Mouse (Mus musculus): Measurements from ENCODE around the gene Btla. TPM values are rescaled to one million over a fixed set of nuclear protein-coding genes. Genes with fewer than 3 reads are reported as not detected.

Btla gene
- polyA plus RNA-seq, 1 experiment from 2014 or later: 0.13 TPM

DNA sequence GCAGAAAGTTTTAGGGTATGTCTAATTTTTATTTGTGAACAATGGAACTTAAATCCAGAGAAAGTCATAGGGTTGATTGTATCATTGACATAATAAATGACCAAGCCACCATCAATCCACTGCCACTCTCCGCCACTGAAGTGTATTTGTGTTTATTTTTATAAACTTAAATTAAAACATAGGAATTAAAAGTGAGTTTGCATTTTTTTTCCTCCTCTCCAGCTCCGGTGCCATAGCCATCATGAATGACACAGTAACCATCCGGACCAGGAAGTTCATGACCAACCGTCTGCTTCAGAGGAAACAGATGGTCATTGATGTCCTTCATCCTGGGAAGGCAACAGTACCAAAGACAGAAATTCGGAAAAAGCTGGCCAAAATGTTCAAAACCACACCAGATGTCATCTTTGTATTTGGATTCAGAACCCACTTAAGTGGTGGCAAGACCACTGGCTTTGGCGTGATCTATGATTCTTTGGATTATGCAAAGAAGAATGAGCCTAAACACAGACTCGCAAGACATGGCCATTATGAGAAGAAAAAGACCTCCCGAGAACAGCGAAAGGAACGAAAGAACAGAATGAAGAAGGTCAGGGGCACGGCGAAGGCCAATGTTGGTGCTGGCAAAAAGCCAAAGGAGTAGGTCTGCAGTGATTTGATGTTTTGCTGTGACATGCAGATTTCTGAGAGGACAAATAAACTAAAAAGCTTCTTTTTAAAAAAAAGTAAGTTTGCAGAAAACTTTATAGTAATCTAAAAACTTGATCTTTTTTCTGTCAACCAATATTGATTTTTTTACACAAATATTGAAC is 19.1 kb upstream of the Btla start:
- ATAC-seq (ENCODE audit: insufficient read depth): no peak
- H3K4me3 ChIP-seq (ENCODE audit: low read depth, low read length): no peak overlapping the region
- WGBS: 67% methylated on average over 12 of the region's 12 CpGs

GRCm38 (mm10) chr16:45222016-45222415 is 2.1 kb upstream of the Btla start:
- no peaks in the 10 kb centered on the region for H3K27me3 ChIP-seq (ENCODE audit: insufficient read depth, low read length)
- H3K4me3 ChIP-seq (ENCODE audit: low read depth, low read length): no peak overlapping the region
- ATAC-seq (ENCODE audit: insufficient read depth): no peak
- H3K36me3 ChIP-seq (ENCODE audit: insufficient read depth): no peaks in the 10 kb centered on the region
- no peak overlapping the region for H3K9ac ChIP-seq
- no peaks in the 10 kb centered on the region for H3K4me1 ChIP-seq (ENCODE audit: insufficient read depth)
- H3K9me3 ChIP-seq (ENCODE audit: low read depth, low read length): no peaks in the 10 kb centered on the region
- 73% methylated on average over 2 of the region's 2 CpGs for WGBS
- H3K27ac ChIP-seq (ENCODE audit: low read depth): no peak overlapping the region
- no peak for DNase-seq
- no peak for TF ChIP-seq CTCF (IDR thresholded peaks at IDR 0.05; ENCODE audit: low read depth)
- H3K4me2 ChIP-seq: no peak overlapping the region

More for the DNA sequence above, 19.1 kb upstream of the Btla start:
- TF ChIP-seq CTCF (IDR thresholded peaks at IDR 0.05; ENCODE audit: low read depth): no peak
- Histone ChIP-seq H3K4me2 (no peak overlapping the region), H3K36me3 (ENCODE audit: insufficient read depth) (no peaks in the 10 kb centered on the region), H3K27ac (ENCODE audit: low read depth) (no peak overlapping the region), H3K4me1 (ENCODE audit: insufficient read depth) (no peaks in the 10 kb centered on the region), H3K27me3 (ENCODE audit: insufficient read depth, low read length) (no peaks in the 10 kb centered on the region), H3K9me3 (ENCODE audit: low read depth, low read length) (no peaks in the 10 kb centered on the region), H3K9ac (no peak overlapping the region)
- peak; percentile 11 for DNase-seq

DNA sequence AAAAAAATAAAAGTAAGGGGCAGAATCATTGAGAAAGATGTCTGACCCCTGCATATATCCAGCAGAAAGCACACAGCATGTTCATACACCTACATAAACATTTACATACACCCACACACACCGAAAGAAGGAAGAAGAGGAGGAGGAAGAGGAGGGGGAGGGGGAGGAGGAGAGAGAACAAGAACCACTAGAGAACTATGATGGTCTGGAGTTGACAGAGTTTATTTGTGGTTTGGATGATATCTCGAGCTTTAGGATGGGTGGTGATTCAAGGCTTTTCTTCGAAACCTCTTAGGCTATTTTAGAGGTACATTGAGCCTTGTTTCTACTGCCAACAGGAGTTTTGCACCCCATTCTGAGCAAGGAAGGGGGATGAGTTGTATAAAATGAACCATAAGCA is 1.3 kb upstream of the Btla start:
- Histone ChIP-seq H3K27me3 (ENCODE audit: insufficient read depth, low read length) (no peaks in the 10 kb centered on the region), H3K36me3 (ENCODE audit: insufficient read depth) (no peaks in the 10 kb centered on the region), H3K9ac (no peak overlapping the region), H3K27ac (ENCODE audit: low read depth) (no peak overlapping the region), H3K4me2 (no peak overlapping the region), H3K4me3 (ENCODE audit: low read depth, low read length) (no peak overlapping the region), H3K9me3 (ENCODE audit: low read depth, low read length) (no peaks in the 10 kb centered on the region), H3K4me1 (ENCODE audit: insufficient read depth) (no peaks in the 10 kb centered on the region)
- WGBS: 74% methylated on average over 3 of the region's 3 CpGs
- no peak for TF ChIP-seq CTCF (IDR thresholded peaks at IDR 0.05; ENCODE audit: low read depth)
- DNase-seq (no peak), ATAC-seq (ENCODE audit: insufficient read depth) (no peak)

DNA sequence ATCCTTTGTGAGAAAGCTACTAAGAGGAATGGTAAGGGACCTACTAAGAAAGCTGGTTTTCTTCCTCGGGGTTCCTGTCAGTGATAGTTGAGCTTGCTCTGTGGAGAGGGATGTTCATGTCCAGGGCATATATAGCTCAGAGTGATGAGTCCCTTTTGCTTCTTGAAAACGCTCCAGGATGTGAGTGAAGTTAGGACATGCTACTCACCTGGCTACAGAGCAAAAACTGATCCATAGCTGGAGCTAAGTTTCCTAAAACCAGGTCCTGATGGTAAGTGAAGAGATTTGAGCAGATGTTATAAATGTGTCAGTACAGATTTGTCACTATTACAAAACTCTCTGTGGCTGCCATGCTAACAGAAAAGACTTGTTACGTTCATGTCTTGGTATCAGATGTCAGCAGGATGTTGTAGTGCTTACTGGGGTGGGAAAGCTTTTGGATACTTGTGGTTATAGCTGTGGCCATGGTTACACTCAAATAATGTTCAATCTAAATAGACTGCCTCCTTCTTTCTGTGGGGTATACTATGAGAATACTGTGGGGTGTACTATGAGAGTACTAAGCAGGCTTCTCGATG is 405 bp downstream of the Btla start:
- WGBS: 65% methylated on average over 4 of the region's 4 CpGs
- Histone ChIP-seq H3K4me3 (ENCODE audit: low read depth, low read length) (no peak overlapping the region), H3K27ac (ENCODE audit: low read depth) (no peak overlapping the region), H3K9me3 (ENCODE audit: low read depth, low read length) (no peaks in the 10 kb centered on the region), H3K36me3 (ENCODE audit: insufficient read depth) (no peaks in the 10 kb centered on the region), H3K9ac (no peak overlapping the region), H3K4me2 (no peak overlapping the region), H3K27me3 (ENCODE audit: insufficient read depth, low read length) (no peaks in the 10 kb centered on the region), H3K4me1 (ENCODE audit: insufficient read depth) (no peaks in the 10 kb centered on the region)
- no peak for DNase-seq
- TF ChIP-seq CTCF (IDR thresholded peaks at IDR 0.05; ENCODE audit: low read depth): no peak
- no peak for ATAC-seq (ENCODE audit: insufficient read depth)

- Histone ChIP-seq H3K4me2 (no peak overlapping the region), H3K4me3 (ENCODE audit: low read depth, low read length) (no peak overlapping the region), H3K36me3 (ENCODE audit: insufficient read depth) (no peaks in the 10 kb centered on the region), H3K27me3 (ENCODE audit: insufficient read depth, low read length) (no peaks in the 10 kb centered on the region), H3K27ac (ENCODE audit: low read depth) (no peak overlapping the region), H3K9me3 (ENCODE audit: low read depth, low read length) (no peaks in the 10 kb centered on the region), H3K4me1 (ENCODE audit: insufficient read depth) (no peaks in the 10 kb centered on the region), H3K9ac (no peak overlapping the region)
- ATAC-seq (ENCODE audit: insufficient read depth) (no peak), DNase-seq (no peak)
- TF ChIP-seq CTCF (IDR thresholded peaks at IDR 0.05; ENCODE audit: low read depth): no peak
- WGBS: 70% methylated on average over 1 of the region's 1 CpGs
These were observed 2.9 kb downstream of the Btla start for GRCm38 (mm10) chr16:45227002-45227401.

GRCm38 (mm10) chr16:45231296-45231695 is 7.2 kb downstream of the Btla start:
- ATAC-seq (ENCODE audit: insufficient read depth) (no peak), DNase-seq (no peak)
- no peaks in the 10 kb centered on the region for H3K4me1 ChIP-seq (ENCODE audit: insufficient read depth)
- no peak overlapping the region for H3K27ac ChIP-seq (ENCODE audit: low read depth)
- no peak overlapping the region for H3K4me2 ChIP-seq
- no peaks in the 10 kb centered on the region for H3K36me3 ChIP-seq (ENCODE audit: insufficient read depth)
- WGBS: 82% methylated on average over 1 of the region's 1 CpGs
- no peak overlapping the region for H3K9ac ChIP-seq
- H3K4me3 ChIP-seq (ENCODE audit: low read depth, low read length): no peak overlapping the region
- H3K27me3 ChIP-seq (ENCODE audit: insufficient read depth, low read length): no peaks in the 10 kb centered on the region
- no peaks in the 10 kb centered on the region for H3K9me3 ChIP-seq (ENCODE audit: low read depth, low read length)
- TF ChIP-seq CTCF (IDR thresholded peaks at IDR 0.05; ENCODE audit: low read depth): no peak

- H3K27ac ChIP-seq (ENCODE audit: low read depth): no peak overlapping the region
These were observed 8.9 kb downstream of the Btla start for GRCm38 (mm10) chr16:45233007-45233406.

More at GRCm38 (mm10) chr16:45233007-45233406, 8.9 kb downstream of the Btla start:
- no peak overlapping the region for H3K9ac ChIP-seq
- TF ChIP-seq CTCF (IDR thresholded peaks at IDR 0.05; ENCODE audit: low read depth): no peak
- H3K4me2 ChIP-seq: no peak overlapping the region
- WGBS: 82% methylated on average over 3 of the region's 3 CpGs
- no peaks in the 10 kb centered on the region for H3K36me3 ChIP-seq (ENCODE audit: insufficient read depth)
- ATAC-seq (ENCODE audit: insufficient read depth) (no peak), DNase-seq (no peak)
- H3K27me3 ChIP-seq (ENCODE audit: insufficient read depth, low read length): no peaks in the 10 kb centered on the region
- H3K4me3 ChIP-seq (ENCODE audit: low read depth, low read length): no peak overlapping the region
- H3K4me1 ChIP-seq (ENCODE audit: insufficient read depth): no peaks in the 10 kb centered on the region
- no peaks in the 10 kb centered on the region for H3K9me3 ChIP-seq (ENCODE audit: low read depth, low read length)

Measured in lung, embryonic 14.5 days (tissue).